Mouse (Mus musculus) heart, adult 8-10 months (tissue): Measurements from ENCODE around the gene Etv6. TPM values are rescaled to one million over a fixed set of nuclear protein-coding genes. Genes with fewer than 3 reads are reported as not detected.

Experiments used
- DNase-seq: peaks from one replicate; pipeline ENCODE4 v3.0.0; 2022; ENCODE audit warnings: low spot score
- total RNA-seq, 4 experiments: library from RNA; stranded (reverse); gene quantifications; 2 replicates each; pipeline ENCODE4 v1.2.4; 2022

The Etv6 gene
- total RNA-seq, 4 experiments from 2014 or later: 7.9 to 13.5 (median 11.0) TPM

- DNase-seq: no peak
Measured at GRCm38 (mm10) chr6:134140718-134141615, 105.5 kb downstream of the Etv6 start.

- no peak for DNase-seq
Measured at GRCm38 (mm10) chr6:134141616-134142165, 106.2 kb downstream of the Etv6 start.

DNA sequence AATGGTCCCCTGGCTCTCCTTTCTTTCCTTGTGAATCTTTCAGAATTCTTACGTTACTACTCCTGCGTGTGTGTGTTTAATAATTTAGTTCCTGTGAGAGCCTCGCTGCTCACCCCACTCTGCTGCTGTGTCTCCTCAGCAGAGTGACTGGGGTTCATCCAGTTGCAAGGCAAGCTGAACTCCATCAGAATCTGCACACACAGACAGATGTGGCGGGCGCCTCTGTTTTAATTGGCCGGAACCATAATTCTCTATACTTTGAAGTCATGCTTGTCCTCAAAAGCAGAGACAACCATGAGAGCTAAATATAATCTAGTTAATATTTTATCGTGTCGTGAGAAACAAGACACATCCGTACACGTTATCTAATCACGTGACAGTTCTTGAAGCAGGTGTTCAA, 107.2 kb downstream of the Etv6 start:
- DNase-seq: no peak

DNA sequence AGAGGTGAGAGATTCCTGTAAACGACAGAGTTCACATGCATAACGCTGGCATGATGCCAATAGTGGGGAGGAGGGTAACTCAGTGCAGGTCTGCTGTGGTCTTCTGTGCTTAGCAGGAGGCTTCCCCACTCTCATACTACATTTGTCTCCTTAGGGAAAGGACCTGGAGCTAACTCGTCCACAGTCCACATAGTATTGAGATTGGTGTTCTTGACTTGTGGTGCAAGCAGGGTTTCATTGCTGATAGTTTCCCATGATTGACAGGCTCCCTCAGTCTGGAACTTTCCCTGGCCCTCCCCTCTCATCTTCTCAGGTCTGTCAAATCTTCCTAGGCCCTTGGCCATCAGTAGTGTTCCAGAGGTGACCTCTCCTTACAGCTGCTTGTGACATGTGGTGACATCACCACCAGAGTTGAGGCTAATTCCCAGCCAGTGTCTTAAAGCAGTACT, 108.2 kb downstream of the Etv6 start:
- DNase-seq: no peak

- peak; percentile 57 for DNase-seq
Measured at GRCm38 (mm10) chr6:134144231-134145130, 109.0 kb downstream of the Etv6 start.

GRCm38 (mm10) chr6:134147596-134148442, 112.3 kb downstream of the Etv6 start:
- DNase-seq: no peak

DNA sequence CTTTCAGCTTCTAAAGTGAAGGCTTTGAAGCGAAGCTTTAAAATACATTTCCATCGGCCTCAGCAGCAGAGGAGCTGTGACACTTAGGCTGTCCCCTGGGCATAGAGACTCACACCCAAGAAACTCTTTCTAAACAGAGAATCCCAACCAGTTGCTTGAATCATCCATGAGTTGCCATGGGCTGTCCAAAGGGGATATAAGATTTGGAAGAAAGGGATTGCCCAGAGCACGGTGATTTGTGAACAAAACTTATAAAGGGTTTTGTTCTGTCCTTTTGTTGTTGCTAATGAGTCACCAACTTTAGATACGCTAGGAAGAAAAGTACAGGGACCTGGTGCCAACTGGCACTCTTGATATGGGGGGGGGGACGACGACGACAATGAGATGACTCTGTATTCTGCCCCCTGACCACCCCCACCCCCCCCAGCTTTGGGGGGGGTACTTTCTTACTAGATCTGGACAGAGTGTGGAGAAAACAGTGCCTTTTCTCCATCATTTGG, 113.0 kb downstream of the Etv6 start:
- no peak for DNase-seq

DNA sequence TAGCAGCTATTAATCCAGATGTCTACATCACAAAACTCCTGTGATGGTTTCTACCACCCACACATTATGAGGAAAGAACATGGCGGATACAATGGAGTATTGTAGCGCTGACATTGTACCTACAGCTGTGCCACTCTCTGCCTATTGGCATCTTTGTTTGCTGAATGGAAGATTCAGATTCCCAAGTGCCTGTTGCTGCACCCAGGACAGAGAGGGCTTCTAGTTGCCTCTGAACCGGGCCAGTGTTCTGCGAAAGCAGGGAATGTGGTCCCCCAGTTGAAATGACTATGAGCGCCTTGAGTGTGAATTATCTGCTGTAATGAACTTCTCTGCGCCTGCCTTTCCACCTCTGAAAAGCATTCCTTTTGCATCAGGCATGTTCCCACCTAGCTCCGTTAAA, 114.1 kb downstream of the Etv6 start:
- no peak for DNase-seq

DNA sequence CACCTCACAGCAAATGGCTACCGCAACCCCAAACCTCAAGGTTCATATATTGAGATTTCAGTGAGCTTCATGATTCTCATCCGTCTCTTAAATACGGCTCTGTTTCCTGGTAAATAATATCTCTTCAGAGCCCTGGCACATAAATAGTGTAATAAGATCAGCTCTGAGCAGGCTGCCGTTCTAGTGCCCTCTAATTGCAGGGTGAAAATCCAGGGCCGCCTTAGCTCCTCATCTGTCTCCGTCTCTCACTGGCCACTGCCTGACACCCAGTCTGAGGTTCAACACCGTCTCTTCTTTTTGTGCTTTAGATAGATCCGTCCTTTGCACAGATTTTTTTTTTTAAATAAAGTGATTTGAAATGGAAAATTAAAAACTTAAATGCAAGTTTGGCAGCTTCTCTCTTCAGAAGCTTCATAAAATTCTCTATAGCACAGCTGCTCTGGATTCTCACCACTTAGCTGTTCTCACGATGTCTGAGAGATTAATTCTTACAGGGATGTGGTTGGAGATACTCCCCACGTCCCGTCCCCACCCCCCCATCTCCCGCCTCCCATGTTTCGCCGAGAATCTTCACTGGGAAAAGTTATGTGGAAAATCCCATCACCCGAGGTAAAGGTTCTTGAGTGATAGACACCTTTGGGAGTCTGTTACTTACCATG, 115.7 kb downstream of the Etv6 start:
- no peak for DNase-seq

- DNase-seq: peak; percentile 78
Measured at GRCm38 (mm10) chr6:134151853-134152505, 116.5 kb downstream of the Etv6 start.

DNA sequence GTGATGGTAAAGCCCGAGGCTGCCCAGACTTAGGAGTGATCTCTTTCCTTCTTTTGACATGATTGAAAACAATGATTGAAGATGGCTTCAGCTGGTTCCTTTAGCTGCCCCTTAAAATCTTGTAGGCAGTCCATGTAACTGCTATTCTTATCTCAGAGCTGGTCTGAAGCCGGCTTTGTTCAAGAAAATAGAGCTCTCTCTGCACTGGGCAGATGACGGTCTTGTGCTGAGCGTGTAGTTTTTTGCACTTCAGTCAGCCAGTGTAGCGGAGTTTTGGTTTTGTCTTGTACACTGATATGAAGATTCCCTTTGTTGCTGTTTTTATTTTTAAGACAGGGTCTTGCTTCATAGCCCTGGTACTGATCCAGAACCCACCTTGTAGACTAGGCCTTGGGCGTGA, 117.0 kb downstream of the Etv6 start:
- no peak for DNase-seq

DNA sequence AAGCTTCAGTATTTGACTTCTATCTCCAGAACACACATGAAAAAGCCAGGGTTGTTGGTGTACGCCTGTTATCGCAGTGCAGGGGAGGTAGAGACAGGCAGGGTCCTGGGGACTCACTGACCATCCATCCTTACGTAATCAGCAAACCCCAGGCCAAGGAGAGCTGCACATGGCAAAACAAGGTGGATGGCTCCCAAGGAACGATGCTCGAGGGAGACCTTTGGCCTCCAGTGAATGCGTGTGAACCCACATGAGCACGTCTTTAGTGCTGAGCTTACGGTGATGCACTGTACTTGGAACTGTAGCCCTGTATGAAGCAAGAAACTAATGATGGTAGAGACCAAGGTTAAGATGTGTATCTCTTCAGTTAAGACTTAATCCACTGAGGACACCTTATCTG, 119.2 kb downstream of the Etv6 start:
- no peak for DNase-seq

GRCm38 (mm10) chr6:134155900-134156623, 120.6 kb downstream of the Etv6 start:
- no peak for DNase-seq

- no peak for DNase-seq
Measured at GRCm38 (mm10) chr6:134157533-134158115, 122.1 kb downstream of the Etv6 start.

DNA sequence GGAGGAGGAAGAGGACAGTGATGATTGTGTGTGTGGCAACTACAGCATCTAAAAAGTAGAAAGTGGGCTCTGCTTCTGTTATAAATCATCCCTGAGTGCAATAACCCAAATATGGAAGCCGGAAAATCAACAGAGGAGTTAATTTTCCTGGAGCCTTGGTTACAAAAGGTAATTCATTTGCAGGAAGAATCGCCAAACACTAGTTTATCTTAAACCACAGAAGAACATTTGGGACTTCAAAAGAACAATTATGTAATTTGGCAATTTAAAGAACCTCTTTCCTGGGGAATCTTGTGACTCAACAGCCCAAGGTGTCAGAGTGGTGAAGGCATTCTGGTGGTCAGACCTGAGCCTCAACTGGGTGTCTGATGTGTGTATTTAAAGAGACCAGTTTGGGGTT, 122.7 kb downstream of the Etv6 start:
- DNase-seq: no peak

- no peak for DNase-seq
Measured at GRCm38 (mm10) chr6:134159672-134160071, 124.2 kb downstream of the Etv6 start.

GRCm38 (mm10) chr6:134161040-134161439, 125.5 kb downstream of the Etv6 start:
- DNase-seq: no peak

DNA sequence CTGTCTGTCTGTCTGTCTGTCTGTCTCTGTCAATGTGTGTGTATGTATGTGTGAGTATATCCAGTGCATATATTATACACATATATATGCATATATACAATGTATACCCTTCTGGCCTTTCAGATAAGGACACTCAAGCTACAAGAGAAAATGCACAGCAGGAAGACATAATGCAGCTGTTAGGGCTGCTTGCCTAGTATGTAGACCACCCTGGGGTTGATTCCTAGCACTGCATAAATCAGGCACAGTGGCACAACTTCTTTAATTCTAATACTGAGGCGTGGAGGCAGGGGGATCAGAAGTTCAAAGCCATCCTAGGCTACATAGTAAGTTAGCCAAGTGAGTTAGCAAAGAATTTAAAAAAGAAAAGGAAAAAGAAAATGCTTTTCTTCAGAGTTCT, 127.8 kb downstream of the Etv6 start:
- DNase-seq: no peak

DNA sequence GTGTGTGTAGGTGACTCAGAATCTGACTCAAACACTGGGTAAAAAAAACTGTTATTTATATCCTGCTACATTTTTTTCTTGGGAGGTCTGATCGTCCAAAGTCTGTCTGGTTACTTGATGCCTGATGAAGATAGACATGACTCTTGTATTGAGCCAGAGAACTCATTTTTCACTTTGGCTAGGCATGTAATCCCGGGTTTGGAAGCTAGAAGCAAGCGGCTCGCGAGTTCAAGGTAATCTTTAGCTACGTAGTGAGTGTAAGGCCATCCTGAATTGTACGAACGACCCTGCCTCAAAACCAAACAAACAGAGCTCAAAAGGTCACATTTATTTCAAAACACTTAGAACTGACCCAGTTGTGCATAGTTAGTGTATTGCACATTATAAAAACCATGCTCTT, 128.9 kb downstream of the Etv6 start:
- DNase-seq: no peak
